ENCODE assay signal across 10 mouse cellular contexts in the genomic region with DNA sequence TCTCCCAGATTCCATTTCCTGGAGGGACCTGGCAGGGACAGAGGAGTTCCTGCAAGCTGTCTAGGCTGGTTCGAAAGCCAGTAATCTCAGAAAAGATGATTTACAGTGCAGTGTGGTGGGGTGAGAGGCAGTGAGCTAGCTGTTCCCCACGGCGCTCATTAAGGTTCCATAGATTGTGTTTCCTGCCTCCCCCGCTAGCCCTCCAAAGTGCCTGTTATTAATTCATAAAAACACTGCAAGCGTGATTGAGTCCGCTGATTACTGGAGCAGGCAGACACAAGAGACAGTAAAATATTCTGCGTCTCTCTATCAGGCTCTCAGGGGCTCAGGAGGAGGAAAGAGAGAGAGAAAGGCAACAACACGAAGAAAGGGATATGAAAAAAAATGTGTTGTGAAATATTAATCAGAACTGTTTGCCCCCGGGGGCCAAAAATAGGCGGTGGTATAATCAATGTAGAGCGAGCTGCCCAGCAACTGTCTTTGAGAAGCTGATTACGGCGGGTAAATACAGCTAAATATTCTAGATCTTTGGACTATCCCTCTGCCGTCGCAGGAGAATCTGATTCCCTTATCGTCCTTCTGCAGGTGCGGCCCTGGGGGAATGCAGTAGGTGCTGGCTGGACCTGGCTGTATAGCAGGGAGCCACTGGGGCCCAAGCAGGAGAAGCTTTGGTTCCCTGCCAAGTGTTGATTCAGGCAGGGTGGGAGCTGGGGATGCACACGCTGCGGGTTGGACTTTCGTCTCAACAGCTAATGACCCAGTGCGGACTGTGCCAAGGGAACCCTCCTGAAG.
DNase-seq lines count a peak whose midpoint lies in the region; ATAC-seq lines count a peak whose summit lies in the region.
"Had no signal": no experiment of that assay in that cellular context is flagged by ENCODE, and none has a peak within 500 bp of the region (broad histone marks: within the 10 kb centered on the region; RNA-seq: fewer than 3 reads in every experiment).

No protein-coding gene starts in this region.

- H3K9ac ChIP-seq in forebrain, embryonic 11.5 days (ENCODE audit: low read length), result no peak overlapping the region
- H3K9ac ChIP-seq in hindbrain, embryonic 13.5 days, result no peak overlapping the region

- H3K4me2 ChIP-seq in forebrain, embryonic 11.5 days (ENCODE audit: low read depth, low read length, severe bottlenecking), result no peak overlapping the region
- no peak overlapping the region for H3K4me2 ChIP-seq in hindbrain, embryonic 13.5 days

- H3K9me3 ChIP-seq in forebrain, embryonic 10.5 days, result no peaks in the 10 kb centered on the region
- no peaks in the 10 kb centered on the region for H3K9me3 ChIP-seq in forebrain, embryonic 11.5 days (ENCODE audit: control insufficient read depth, low read length)
- H3K9me3 ChIP-seq in hindbrain, embryonic 13.5 days, result no peaks in the 10 kb centered on the region
- no peaks in the 10 kb centered on the region for H3K9me3 ChIP-seq in limb, embryonic 10.5 days (replicated peaks)

- H3K27me3 ChIP-seq in forebrain, embryonic 10.5 days (ENCODE audit: poor library complexity, severe bottlenecking), result no peaks in the 10 kb centered on the region
- no peaks in the 10 kb centered on the region for H3K27me3 ChIP-seq in forebrain, embryonic 11.5 days (ENCODE audit: control insufficient read depth, insufficient read depth, low read length)
- peaks cover 4% of the 10 kb centered on the region; the same call in 1 of the 2 replicates for H3K27me3 ChIP-seq in hindbrain, embryonic 13.5 days
- no peaks in the 10 kb centered on the region for H3K27me3 ChIP-seq in limb, embryonic 10.5 days (ENCODE audit: low read depth, poor library complexity, severe bottlenecking)

- WGBS in forebrain, embryonic 10.5 days, result 93% methylated on average over 21 of the region's 21 CpGs
- 82% methylated on average over 21 of the region's 21 CpGs for WGBS in forebrain, embryonic 11.5 days
- WGBS in hindbrain, embryonic 13.5 days, result 41% methylated on average over 21 of the region's 21 CpGs
- WGBS in limb, embryonic 10.5 days, result 86% methylated on average over 21 of the region's 21 CpGs

- no peak overlapping the region for H3K4me3 ChIP-seq in forebrain, embryonic 10.5 days
- H3K4me3 ChIP-seq in forebrain, embryonic 11.5 days (ENCODE audit: low read depth, low read length), result no peak overlapping the region
- H3K4me3 ChIP-seq in hindbrain, embryonic 13.5 days, result no peak overlapping the region
- H3K4me3 ChIP-seq in limb, embryonic 10.5 days, result no peak overlapping the region

- H3K4me1 ChIP-seq in forebrain, embryonic 10.5 days, result peaks cover 17% of the 10 kb centered on the region
- 0 out of 2 replicates have a peak, but pooled peaks cover 2% of the 10 kb centered on the region for H3K4me1 ChIP-seq in forebrain, embryonic 11.5 days (replicated peaks; ENCODE audit: control insufficient read depth, insufficient read depth, low read length)
- peaks cover 21% of the 10 kb centered on the region for H3K4me1 ChIP-seq in hindbrain, embryonic 13.5 days (replicated peaks)
- peaks cover 33% of the 10 kb centered on the region for H3K4me1 ChIP-seq in limb, embryonic 10.5 days

- no peaks in the 10 kb centered on the region for H3K36me3 ChIP-seq in forebrain, embryonic 10.5 days (replicated peaks)
- H3K36me3 ChIP-seq in forebrain, embryonic 11.5 days (ENCODE audit: control insufficient read depth, insufficient read depth, low read length), result no peaks in the 10 kb centered on the region
- no peaks in the 10 kb centered on the region for H3K36me3 ChIP-seq in hindbrain, embryonic 13.5 days
- no peaks in the 10 kb centered on the region for H3K36me3 ChIP-seq in limb, embryonic 10.5 days

- ATAC-seq in forebrain, embryonic 11.5 days (replicated peaks; ENCODE audit: low FRiP score), result no peak
- peak; percentile 77 for ATAC-seq in hindbrain, embryonic 13.5 days (ENCODE audit: low FRiP score)

- no peak for DNase-seq in forebrain, embryonic 10.5 days (ENCODE audit: extremely low spot score, low spot score)
- no peak for DNase-seq in forebrain, embryonic 11.5 days (ENCODE audit: low spot score)
- no peak for DNase-seq in limb, embryonic 10.5 days (ENCODE audit: low spot score)
- peak; percentile 81 for DNase-seq in retina, postnatal 1 day
- DNase-seq in spleen, postnatal 10 days (ENCODE audit: low spot score in 2 of 2), result no peak
- DNase-seq in thymus, postnatal 10 days (ENCODE audit: low spot score in 2 of 2), result no peak
- no peak for DNase-seq in thymus, adult 18-20 months
- DNase-seq: gastrocnemius, postnatal 10 days; left cerebral cortex, postnatal 4 days had no signal

- H3K27ac ChIP-seq in forebrain, embryonic 10.5 days, result peak overlapping the region; percentile 35; the same call in 1 of the 2 replicates
- H3K27ac ChIP-seq in forebrain, embryonic 11.5 days (ENCODE audit: low read depth, low read length), result no peak overlapping the region
- H3K27ac ChIP-seq in hindbrain, embryonic 13.5 days, result peak overlapping the region; percentile 82
- peak overlapping the region; percentile 68; the same call in 1 of the 2 replicates for H3K27ac ChIP-seq in limb, embryonic 10.5 days
